Mouse (Mus musculus): ENCODE data around the gene Nrip1.

- no peak for TF ChIP-seq MAFK (IDR thresholded peaks at IDR 0.05; ENCODE audit: insufficient read depth, low read depth, low read length)
- no peak for TF ChIP-seq HCFC1 (IDR thresholded peaks at IDR 0.05; ENCODE audit: borderline replicate concordance, insufficient read depth, low read length)
- no peak for TF ChIP-seq ZC3H11A (IDR thresholded peaks at IDR 0.05; ENCODE audit: borderline replicate concordance, low read depth, low read length)
- no peak for TF ChIP-seq ZNF384 (IDR thresholded peaks at IDR 0.05; ENCODE audit: low read depth, low read length)
Measured at GRCm38 (mm10) chr16:76373671-76374091, at the start of gene Nrip1.
